Mouse (Mus musculus): ENCODE data around the gene Mansc4.

The Mansc4 gene

DNA sequence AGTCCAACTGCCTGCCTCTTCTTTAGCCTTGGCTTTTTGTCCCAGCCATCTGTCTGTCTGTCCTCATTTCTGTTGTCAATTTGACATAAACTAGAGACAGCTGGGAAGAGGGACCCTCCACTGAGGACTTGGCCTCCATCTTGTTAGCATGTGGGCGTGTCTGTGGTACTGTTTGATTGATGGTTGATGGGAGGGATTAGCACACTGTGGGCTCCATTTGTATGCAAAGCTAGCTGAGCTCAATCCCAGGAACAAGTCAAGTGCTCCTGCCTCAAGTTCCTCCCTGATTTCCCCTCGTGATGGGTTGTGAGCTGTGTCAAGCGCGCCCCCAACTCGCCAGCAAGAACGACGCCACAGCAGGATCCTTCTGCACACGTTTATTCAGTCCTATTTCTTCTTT lies 10.0 kb downstream of the Mansc4 start:
- DNase-seq = no peak

DNA sequence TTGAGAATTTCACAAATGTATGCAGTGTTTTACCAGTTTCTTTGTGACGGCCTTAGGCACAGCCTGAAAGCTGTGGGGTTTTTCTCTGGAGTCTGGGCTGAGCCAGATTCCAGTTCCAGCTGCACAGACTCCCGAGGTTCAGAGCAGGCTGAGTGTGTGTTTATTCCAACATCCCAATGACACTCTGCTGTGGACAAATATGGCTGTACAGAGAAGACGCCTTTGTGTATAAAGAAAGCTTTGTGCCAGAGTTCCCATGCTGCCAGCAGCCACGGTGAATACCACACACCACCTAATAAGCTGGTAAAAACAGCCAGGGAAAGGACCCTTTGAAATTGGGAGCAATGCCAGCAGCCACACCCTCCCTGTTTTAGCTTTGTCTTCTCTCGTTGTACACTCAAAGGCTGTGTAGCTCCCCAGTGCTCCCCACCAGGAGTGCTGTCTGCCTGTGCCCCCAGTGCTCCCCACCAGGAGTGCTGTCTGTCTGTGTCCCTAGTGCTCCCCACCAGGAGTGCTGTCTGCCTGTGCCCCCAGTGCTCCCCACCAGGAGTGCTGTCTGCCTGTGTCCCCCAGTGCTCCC lies 10.9 kb downstream of the Mansc4 start:
- peak; percentile 17 for DNase-seq

DNA sequence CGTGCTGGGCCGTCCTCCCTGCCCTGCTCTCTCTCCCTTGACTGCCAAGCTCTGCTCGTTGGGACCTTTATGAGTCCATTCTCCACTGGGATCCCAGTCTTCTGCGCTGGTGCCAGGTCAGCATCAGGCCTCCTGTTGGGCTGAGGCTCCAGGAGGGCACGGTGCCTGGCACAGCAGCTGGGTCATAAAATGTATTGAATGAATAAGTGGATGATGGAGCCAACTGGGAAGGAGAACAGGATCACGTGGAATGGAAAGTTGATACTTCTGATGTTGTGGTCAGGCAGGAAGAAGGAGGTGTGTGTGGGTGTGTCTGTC lies 21.9 kb downstream of the Mansc4 start:
- DNase-seq = no peak

- no peak for DNase-seq
Measured at GRCm38 (mm10) chr6:147064226-147064943, 22.4 kb downstream of the Mansc4 start.

DNA sequence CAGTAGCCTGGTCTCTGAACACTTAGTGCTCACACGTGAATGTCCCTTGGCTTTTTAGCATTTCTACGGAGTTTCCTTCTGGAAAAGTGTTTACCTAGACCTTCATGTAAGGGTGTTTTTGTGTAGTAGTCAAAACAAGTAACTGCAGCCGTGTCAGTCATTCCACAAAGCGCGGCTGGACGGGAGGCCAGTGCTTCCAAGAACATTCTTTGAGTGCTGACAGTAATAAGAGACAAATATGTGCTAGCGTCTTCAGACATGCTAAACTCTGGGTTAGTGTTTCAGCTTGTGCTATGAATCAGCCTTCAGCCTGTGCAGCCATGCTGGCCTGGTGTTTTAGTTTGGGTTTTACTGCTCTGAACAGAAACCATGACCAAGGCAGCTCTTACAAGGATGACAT lies 24.1 kb downstream of the Mansc4 start:
- no peak for DNase-seq

GRCm38 (mm10) chr6:147062034-147062433 lies 24.8 kb downstream of the Mansc4 start:
- DNase-seq = no peak

- no peak for DNase-seq
Measured at GRCm38 (mm10) chr6:147061630-147062029, 25.2 kb downstream of the Mansc4 start.

- peak; percentile 21 for DNase-seq
Measured at GRCm38 (mm10) chr6:147059326-147059725, 27.5 kb downstream of the Mansc4 start.

DNA sequence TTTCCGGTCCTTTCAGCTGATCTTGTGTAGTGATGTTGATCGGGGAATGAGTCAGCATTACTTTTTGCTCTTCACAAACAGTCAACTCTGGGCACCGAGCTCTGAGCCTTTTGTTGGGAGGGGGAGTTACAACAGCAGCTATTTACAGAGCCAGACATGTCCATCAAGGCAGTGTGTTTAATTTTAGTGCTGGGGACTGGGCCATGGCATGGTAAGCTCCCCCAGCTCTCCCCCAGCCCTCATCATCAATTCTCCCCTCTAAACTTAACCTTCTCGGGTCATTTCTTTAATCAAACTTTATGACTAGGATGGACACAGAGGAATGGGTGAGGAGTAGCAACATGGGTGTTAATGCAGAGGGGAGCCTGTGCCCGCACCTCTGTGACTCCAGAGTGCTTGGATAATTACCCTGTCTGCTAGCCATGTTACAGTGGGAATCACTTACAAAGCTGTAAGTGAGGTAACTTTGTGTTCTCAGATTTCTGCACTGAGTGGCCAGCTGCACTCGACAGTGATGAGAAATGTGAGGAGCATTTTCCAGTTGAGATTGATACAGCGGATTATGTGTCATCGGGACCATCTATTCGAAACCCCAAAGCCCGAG lies 31.4 kb downstream of the Mansc4 start:
- DNase-seq = no peak

- no peak for DNase-seq
Measured at GRCm38 (mm10) chr6:147053785-147054646, 32.8 kb downstream of the Mansc4 start.

DNA sequence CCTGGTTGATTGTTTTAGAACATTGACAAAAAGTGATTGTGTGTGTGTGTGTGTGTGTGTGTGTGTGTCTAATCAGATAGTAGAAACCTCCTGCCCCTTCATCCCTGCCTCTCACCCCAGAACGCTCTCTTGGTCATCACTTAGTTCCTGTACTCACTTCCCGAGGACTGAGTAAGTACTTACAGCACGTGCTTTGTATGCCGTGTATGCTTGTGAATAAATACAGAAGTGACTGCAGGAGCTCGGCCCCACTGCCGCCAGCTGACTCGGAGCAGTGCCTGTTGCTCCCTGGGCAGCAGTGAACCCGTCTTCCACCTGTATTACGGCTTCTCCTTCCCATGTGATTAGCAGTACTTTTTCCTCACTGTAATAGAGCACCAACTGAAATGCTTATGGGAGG lies 34.4 kb downstream of the Mansc4 start:
- DNase-seq = no peak

DNA sequence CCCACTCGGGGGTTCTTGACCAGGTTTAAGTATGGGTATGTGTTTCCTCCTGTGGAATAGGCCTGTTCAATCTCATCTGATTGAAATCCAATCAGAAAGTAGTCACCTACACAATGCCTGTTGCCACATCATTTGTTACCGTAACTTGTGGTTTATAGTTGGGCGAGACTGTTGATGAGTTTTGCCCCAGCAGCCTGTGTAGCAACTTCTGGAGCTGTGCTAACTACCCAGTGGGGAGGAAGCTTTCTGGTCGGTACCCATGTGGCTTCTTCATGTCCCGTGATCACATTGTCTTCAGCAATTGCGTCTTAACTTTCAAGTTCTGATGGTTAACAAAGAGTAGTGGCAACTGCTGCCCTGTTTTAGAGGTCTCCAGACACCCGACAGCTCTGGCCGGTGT lies 35.2 kb downstream of the Mansc4 start:
- peak; percentile 13 for DNase-seq

- no peak for DNase-seq
Measured at GRCm38 (mm10) chr6:147049239-147049805, 37.5 kb downstream of the Mansc4 start.

GRCm38 (mm10) chr6:147043633-147044032 lies 43.2 kb downstream of the Mansc4 start:
- DNase-seq = no peak

DNA sequence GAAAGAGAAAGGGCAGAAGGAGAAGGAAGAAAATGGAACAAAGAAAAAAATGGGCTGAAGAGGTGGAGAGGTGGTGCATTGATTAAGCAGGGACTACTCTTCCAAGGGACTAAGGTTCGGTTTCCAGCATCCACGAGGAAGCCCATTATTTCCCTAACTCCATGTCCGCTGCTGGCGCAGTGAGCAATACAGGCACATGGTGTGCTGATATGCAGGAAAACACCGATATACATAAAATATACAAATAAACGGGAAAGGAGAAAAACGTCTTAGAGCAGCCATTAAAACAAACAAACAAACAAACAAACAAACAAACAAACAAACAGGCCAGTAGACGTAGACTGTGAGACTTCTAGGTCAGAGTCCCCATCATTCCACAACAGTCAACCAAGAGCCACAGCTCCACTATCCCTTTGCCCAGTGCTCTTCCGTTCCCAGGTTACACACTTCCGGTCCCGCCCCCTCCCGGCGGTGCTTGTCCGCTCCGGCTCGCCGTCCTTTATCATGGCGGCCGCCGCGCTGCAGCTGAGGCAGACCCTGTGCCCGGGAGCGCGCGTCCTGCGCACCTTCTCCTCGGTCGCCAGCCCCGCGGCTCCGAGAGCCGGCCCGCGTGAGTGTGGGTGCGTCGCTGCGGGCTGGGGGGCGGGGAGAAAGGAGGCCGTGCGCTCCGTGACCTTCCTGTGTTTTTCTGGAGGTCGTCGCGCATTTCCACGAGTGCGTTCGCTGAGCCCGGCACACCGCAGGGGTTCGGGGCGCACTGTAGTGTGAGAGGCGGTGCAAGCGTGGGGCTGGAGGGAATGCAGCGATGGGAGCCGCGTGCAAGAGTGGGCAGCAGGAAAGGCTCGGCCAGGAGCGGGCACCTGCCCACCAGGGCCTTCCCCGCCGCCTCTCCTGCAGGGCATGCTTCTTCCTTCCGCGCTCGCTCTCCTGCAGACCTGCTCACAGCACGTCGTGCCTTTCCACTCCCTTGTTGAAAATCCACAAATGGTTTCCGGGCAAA lies 44.2 kb downstream of the Mansc4 start, which contains the start of gene Mrps35:
Gene Mrps35 (plus strand): TSS at position 474 of the 1,000 bp plus-strand sequence.
- peak; percentile 94 for DNase-seq

- no peak for DNase-seq
Measured at GRCm38 (mm10) chr6:147032303-147032925, 54.4 kb downstream of the Mansc4 start, which contains the start of gene Rep15. TSS of gene Rep15 (plus strand) at chr6:147032584.

GRCm38 (mm10) chr6:147030096-147030885 lies 56.5 kb downstream of the Mansc4 start:
- no peak for DNase-seq

DNA sequence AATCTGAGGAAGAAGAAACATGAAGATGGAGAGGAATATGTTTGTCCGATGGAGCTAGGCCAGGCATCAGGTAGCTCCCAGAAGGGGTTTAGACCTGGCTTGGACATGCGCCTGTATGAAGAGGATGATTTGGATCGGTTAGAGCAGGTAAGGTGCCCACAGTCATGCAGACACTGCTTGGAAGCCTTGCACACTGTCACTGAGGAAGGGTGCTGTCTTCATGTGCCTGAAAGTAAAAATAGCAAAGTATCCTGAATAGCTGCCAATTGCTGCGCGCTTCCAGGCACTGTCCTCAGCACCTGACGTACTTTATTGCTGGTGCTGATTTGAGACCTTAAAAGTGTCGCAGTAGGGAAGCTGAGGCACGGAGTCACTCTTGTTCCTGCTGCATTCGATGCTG lies 57.2 kb downstream of the Mansc4 start:
- DNase-seq = no peak

GRCm38 (mm10) chr6:147028396-147028795 lies 58.4 kb downstream of the Mansc4 start:
- no peak for DNase-seq

Data from lung, postnatal 36 days (tissue).